Mouse (Mus musculus): ENCODE results near the gene Nop14. TPM values are rescaled to one million over a fixed set of nuclear protein-coding genes. Genes with fewer than 3 reads are reported as not detected.

The Nop14 gene
- polyA plus RNA-seq (2012; rRNA removed): 14.7 and 14.8 TPM in 2 replicates

DNA sequence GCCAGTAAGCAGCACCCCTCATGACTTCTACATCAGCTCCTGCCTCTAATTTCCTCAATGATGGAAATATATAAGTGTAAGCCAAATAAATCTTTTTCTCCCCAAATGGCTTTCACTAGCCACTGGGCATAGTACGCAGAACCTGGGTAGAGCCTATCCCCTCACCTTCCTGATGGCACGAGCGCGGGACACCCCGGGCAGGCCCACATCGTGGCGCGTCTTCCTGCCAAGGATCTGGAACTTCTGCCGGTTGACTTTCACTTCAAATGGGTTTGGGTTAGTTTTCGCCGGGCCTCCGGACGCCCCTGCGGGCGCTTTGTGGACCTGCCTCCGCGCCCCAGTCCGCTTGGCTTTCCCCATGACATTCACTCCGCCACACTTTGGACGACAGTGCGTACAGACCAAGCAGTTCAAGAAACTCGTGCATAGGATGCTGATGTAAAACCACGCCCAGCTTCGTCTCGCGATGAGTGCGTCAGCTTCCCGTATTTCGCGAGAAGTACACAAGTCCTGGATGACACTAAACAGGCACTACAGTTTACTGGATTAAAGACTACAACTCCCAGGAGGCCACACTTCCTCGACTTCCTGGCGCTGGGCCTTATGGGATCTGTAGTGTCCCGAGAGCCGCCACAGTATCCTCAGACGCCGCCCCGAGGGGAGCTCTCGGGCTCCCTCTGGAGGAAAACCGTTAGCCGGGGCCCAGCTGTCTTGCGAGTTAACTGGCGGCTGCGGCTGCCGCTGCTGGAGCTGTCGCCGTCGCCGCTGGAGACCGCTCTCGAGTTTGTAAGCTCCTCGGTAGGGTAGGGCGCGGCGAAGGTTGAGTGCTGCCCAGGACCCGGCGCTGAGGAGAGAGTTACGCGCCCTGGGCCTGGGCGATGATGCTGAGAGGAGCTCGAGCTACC, at the start of gene Nop14, which contains the start of gene Grk4:
TSS of gene Nop14 (minus strand) at position 463 of the 905 bp plus-strand sequence.
TSS of gene Grk4 (plus strand) at position 694 of the 905 bp plus-strand sequence.

DNA sequence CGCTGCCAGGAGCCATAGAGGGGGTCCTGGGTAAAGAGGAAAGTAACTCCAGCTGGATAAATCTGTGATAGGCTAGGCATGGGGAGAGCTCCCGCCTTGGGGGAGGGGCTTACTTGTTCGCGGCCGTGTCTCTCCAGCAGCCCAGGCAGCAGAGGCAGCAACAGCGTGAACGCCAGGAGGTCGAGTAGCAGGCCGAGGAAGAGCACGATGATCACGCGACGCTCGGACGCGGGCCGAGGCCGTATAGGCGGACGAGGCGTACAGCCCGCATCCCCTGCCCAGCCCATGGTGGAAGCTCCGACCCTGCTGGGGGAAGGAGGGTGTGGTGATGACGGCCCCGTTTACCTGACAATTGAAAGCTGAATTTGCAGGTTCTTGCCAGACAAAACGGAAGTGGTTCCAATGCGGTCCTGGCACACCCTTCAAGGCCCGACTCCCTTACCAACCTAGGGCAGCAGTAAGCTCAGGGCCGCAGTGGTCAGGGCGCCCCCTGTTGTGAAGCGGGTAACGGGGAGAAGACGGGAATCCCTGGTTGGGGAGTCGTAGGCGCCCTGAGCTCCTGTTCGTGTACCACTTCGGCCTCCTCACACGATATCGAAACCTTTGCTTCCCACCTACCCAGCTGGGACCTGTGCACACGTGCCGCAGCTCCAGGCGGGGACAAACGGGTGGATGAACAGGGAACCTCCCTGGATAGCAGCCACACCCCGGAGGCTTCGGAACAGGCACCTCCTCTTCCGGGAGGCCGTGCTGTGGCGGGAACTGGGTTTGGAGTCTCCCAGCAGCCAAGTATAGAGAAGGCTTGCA, 23.3 kb downstream of the Nop14 start, which contains the start of gene Mfsd10:
TSS of gene Mfsd10 (minus strand) at position 732 of the 807 bp plus-strand sequence.

Other genes with a start within 250 kb of the Nop14 start
- gene Tnip2, start 146.2 kb downstream of the Nop14 start, polyA plus RNA-seq (2012; rRNA removed): 5.5 and 5.9 TPM in 2 replicates
- 4.2 and 5.1 TPM in 2 replicates for gene Sh3bp2, start 134.3 kb downstream of the Nop14 start, polyA plus RNA-seq (2012; rRNA removed)
- gene Add1, start 86.5 kb downstream of the Nop14 start, polyA plus RNA-seq (2012; rRNA removed): 103 and 124 TPM in 2 replicates
- 48.1 and 54.7 TPM in 2 replicates for gene Mfsd10, start 22.9 kb downstream of the Nop14 start, polyA plus RNA-seq (2012; rRNA removed)
- 0.69 and 0.83 TPM in 2 replicates for gene Grk4, start 231 bp upstream of the Nop14 start, polyA plus RNA-seq (2012; rRNA removed)
- gene Htt, start 101.6 kb upstream of the Nop14 start, polyA plus RNA-seq (2012; rRNA removed): 5.7 and 6.7 TPM in 2 replicates
- 0.84 and 1.2 TPM in 2 replicates for gene Msantd1, start 247.9 kb upstream of the Nop14 start, polyA plus RNA-seq (2012; rRNA removed)

Data from liver, embryonic 14 days (tissue).